ENCODE assay signal across 9 mouse cellular contexts in the genomic region with DNA sequence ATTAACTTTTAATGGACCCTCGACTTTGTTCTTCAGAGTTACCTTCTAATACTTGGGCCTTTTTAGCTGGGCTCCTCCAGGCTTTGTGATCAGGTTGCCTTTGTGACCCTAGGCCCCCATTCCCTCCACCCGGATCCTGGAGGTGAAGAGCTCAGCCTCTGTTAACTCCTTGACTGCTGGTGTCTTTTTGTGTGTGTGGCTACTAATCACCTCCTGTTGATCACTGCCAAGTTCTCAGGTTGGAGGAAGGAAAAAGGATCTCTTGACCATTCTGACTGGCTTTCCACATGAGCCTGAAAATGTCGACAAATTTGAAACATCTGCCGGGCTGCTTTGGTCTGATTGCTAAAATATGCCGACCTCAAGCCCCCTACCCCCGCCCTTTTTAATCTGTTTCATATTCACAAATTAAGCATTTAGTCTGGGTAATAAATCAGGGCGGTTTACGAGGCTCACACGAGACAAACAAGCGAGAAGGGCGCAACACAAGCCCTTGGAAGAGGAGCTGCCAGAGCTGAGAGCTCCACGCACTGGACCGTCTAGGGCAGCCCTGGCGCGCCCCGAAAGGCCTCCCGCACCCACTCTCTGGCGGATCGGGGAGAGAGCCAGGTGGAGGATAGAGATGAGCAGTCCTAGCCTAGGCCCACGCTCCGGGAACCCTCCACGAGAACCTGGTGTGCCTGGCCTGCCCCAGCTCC. TPM values are rescaled to one million over a fixed set of nuclear protein-coding genes. Genes with fewer than 3 reads are reported as not detected.
DNase-seq lines count a peak whose midpoint lies in the region; ATAC-seq and TF ChIP-seq lines count a peak whose summit lies in the region.
"Had no signal": no experiment of that assay in that cellular context is flagged by ENCODE, and none has a peak within 500 bp of the region (broad histone marks: within the 10 kb centered on the region; RNA-seq: fewer than 3 reads in every experiment).

No protein-coding gene starts in this region.

- peaks cover 86% of the 10 kb centered on the region for H3K27me3 ChIP-seq in heart, embryonic 13.5 days (replicated peaks)
- no peaks in the 10 kb centered on the region for H3K27me3 ChIP-seq in heart, adult 2 months (ENCODE audit: control insufficient read depth, insufficient read depth, low read length)
- H3K27me3 ChIP-seq in hindbrain, embryonic 12.5 days, result peaks cover 87% of the 10 kb centered on the region
- peaks cover 80% of the 10 kb centered on the region for H3K27me3 ChIP-seq in midbrain, embryonic 12.5 days

- 10% methylated on average over 19 of the region's 22 CpGs for WGBS in heart, embryonic 13.5 days
- 63% methylated on average over 22 of the region's 22 CpGs for WGBS in heart, adult 2 months
- 2% methylated on average over 22 of the region's 22 CpGs for WGBS in hindbrain, embryonic 12.5 days
- WGBS in midbrain, embryonic 12.5 days, result 7% methylated on average over 19 of the region's 22 CpGs

- no peaks in the 10 kb centered on the region for H3K36me3 ChIP-seq in heart, embryonic 13.5 days
- H3K36me3 ChIP-seq in heart, adult 2 months (ENCODE audit: control insufficient read depth, insufficient read depth, low read length), result no peaks in the 10 kb centered on the region
- no peaks in the 10 kb centered on the region for H3K36me3 ChIP-seq in hindbrain, embryonic 12.5 days
- H3K36me3 ChIP-seq in midbrain, embryonic 12.5 days, result no peaks in the 10 kb centered on the region

- peak overlapping the region; percentile 88 for H3K9ac ChIP-seq in heart, embryonic 13.5 days
- H3K9ac ChIP-seq in heart, adult 2 months (ENCODE audit: low read depth, low read length), result no peak overlapping the region
- H3K9ac ChIP-seq in hindbrain, embryonic 12.5 days, result peak overlapping the region; percentile 76
- peak overlapping the region; percentile 78 for H3K9ac ChIP-seq in midbrain, embryonic 12.5 days (replicated peaks)

- 0 out of 2 replicates have a peak overlapping the region, but pooled peaks have one; percentile 91 for H3K27ac ChIP-seq in heart, embryonic 13.5 days (replicated peaks)
- H3K27ac ChIP-seq in heart, adult 2 months, result no peak overlapping the region
- no peak overlapping the region for H3K27ac ChIP-seq in bone marrow macrophage, adult 2 months (ENCODE audit: insufficient read depth, low read depth, low read length)
- peak overlapping the region; percentile 95; the same call in 1 of the 2 replicates for H3K27ac ChIP-seq in hindbrain, embryonic 12.5 days
- H3K27ac ChIP-seq in midbrain, embryonic 12.5 days (replicated peaks), result peak overlapping the region; percentile 20; the same call in 1 of the 2 replicates

- TF ChIP-seq EP300 in heart, adult 2 months (IDR thresholded peaks at IDR 0.05; ENCODE audit: insufficient read depth, low read depth, low read length), result no peak

- peak overlapping the region; percentile 78 for H3K4me2 ChIP-seq in heart, embryonic 13.5 days
- H3K4me2 ChIP-seq in hindbrain, embryonic 12.5 days (replicated peaks), result peak overlapping the region; percentile 55
- H3K4me2 ChIP-seq in midbrain, embryonic 12.5 days (replicated peaks), result peak overlapping the region; percentile 60

- peaks cover 61% of the 10 kb centered on the region for H3K4me1 ChIP-seq in heart, embryonic 13.5 days
- peaks cover 8% of the 10 kb centered on the region for H3K4me1 ChIP-seq in heart, adult 2 months (ENCODE audit: control insufficient read depth, insufficient read depth, low read length)
- peaks cover 25% of the 10 kb centered on the region for H3K4me1 ChIP-seq in bone marrow macrophage, adult 2 months (ENCODE audit: control insufficient read depth, insufficient read depth, low read length)
- peaks cover 59% of the 10 kb centered on the region for H3K4me1 ChIP-seq in hindbrain, embryonic 12.5 days
- H3K4me1 ChIP-seq in midbrain, embryonic 12.5 days, result peaks cover 48% of the 10 kb centered on the region

- no peaks in the 10 kb centered on the region for H3K9me3 ChIP-seq in heart, embryonic 13.5 days
- no peaks in the 10 kb centered on the region for H3K9me3 ChIP-seq in hindbrain, embryonic 12.5 days (replicated peaks)
- H3K9me3 ChIP-seq in midbrain, embryonic 12.5 days, result no peaks in the 10 kb centered on the region

- intact Hi-C loops in heart, adult 2 months (cut with DNase I), result no loop called here

- no peak for DNase-seq in heart, adult 2 months
- no peak for DNase-seq in layer of hippocampus, postnatal 36 days
- DNase-seq in adrenal gland, adult (ENCODE audit: inconsistent age in 2 of 2, low spot score in 1 of 2), result no peak
- DNase-seq: adrenal gland, postnatal 36 days had no signal

- H3K4me3 ChIP-seq in heart, embryonic 13.5 days, result peak overlapping the region; percentile 67
- no peak overlapping the region for H3K4me3 ChIP-seq in heart, adult 2 months
- peak overlapping the region; percentile 74 for H3K4me3 ChIP-seq in bone marrow macrophage, adult 2 months (ENCODE audit: insufficient read depth, low read length)
- H3K4me3 ChIP-seq in hindbrain, embryonic 12.5 days, result peak overlapping the region; percentile 54
- H3K4me3 ChIP-seq in midbrain, embryonic 12.5 days, result peak overlapping the region; percentile 59

- ATAC-seq in heart, embryonic 13.5 days (ENCODE audit: extremely low read depth, insufficient number of reproducible peaks, low FRiP score, low TSS enrichment), result no peak
- ATAC-seq in hindbrain, embryonic 12.5 days (ENCODE audit: low FRiP score), result no peak
- no peak for ATAC-seq in midbrain, embryonic 12.5 days (ENCODE audit: low FRiP score, low read depth)
- no peak for ATAC-seq in erythroid progenitor cell, adult 5-6 weeks (replicated peaks; ENCODE audit: low FRiP score, poor library complexity, severe bottlenecking)

- TF ChIP-seq CTCF in heart, adult 2 months (IDR thresholded peaks at IDR 0.05), result no peak
- no peak for TF ChIP-seq CTCF in bone marrow macrophage, adult 2 months (IDR thresholded peaks at IDR 0.05; ENCODE audit: low read depth, low read length)

- no peak for TF ChIP-seq POLR2A in heart, adult 2 months (IDR thresholded peaks at IDR 0.05; ENCODE audit: insufficient read depth, low read depth, low read length)
- no peak for TF ChIP-seq POLR2A in bone marrow macrophage, adult 2 months (IDR thresholded peaks at IDR 0.05; ENCODE audit: borderline replicate concordance, low read depth, low read length)

- H3K79me2 ChIP-seq in heart, adult 2 months (replicated peaks; ENCODE audit: control insufficient read depth, insufficient read depth, low read length), result no peaks in the 10 kb centered on the region

RNA-seq across cellular contexts. Expression of a gene that starts 33.6 kb away (rescaled TPM):
- polyA plus RNA-seq in heart, embryonic 13.5 days (2015; fragmentation: Nextera tagmentation; extraction: Ambion mirVana), result 14.2 and 14.5 TPM in 2 replicates
- 10 to 100 TPM; 18.0 to 22.4 TPM for total RNA-seq in heart, adult 2 months (2021)
- 11.2 and 15.3 TPM in 2 replicates for polyA plus RNA-seq in heart, adult 2 months (2012; rRNA removed)
- polyA plus RNA-seq in bone marrow macrophage, adult 2 months (2012; ENCODE audit: insufficient read depth, insufficient read length, missing spikeins), result 9.8 and 11.4 TPM in 2 replicates
- 23.7 and 26.9 TPM in 2 replicates for polyA plus RNA-seq in hindbrain, embryonic 12.5 days (2016; fragmentation: Nextera tagmentation; extraction: Ambion mirVana)
- polyA plus RNA-seq in midbrain, embryonic 12.5 days (2016; fragmentation: Nextera tagmentation; extraction: Ambion mirVana), result 26.3 and 31.2 TPM in 2 replicates
- 10 to 100 TPM; 16.9 to 19.3 TPM for total RNA-seq in layer of hippocampus, postnatal 36 days (2021)
- 21.4 and 32.4 TPM in 2 replicates for total RNA-seq in erythroid progenitor cell, adult 5-6 weeks (2015; ENCODE audit: low replicate concordance)
- total RNA-seq in erythroid progenitor cell, adult 5-6 weeks (2017; ENCODE audit: low replicate concordance), result 26.3 and 35.9 TPM in 2 replicates

Comparison
In these comparisons a context has a peak if more than half of its experiments do, and no peak if none do; other contexts are left out.
1. H3K27ac ChIP-seq: peak in heart, embryonic 13.5 days (single experiment), hindbrain, embryonic 12.5 days (single experiment) and midbrain, embryonic 12.5 days (single experiment); none in heart, adult 2 months (single experiment) and bone marrow macrophage, adult 2 months (single experiment).
2. Peak in every context shown above with its lines, with median percentiles within 50 percentile points of each other: H3K4me2 ChIP-seq.